Mouse (Mus musculus) urinary bladder, adult 18-20 months (tissue): ENCODE measurements around the gene Olfr1389.
"Not testable (repeated sequence)": the region's sequence is repeated elsewhere in the genome, so short reads cannot be mapped to it uniquely, and the experiment has no call there.

Source experiments
- DNase-seq, 2 experiments: peaks; one replicate each; pipeline ENCODE4 v3.0.0; 2022; ENCODE audit warnings: low spot score in 2 of 2, mixed read lengths in 2 of 2

Gene Olfr1389

DNA sequence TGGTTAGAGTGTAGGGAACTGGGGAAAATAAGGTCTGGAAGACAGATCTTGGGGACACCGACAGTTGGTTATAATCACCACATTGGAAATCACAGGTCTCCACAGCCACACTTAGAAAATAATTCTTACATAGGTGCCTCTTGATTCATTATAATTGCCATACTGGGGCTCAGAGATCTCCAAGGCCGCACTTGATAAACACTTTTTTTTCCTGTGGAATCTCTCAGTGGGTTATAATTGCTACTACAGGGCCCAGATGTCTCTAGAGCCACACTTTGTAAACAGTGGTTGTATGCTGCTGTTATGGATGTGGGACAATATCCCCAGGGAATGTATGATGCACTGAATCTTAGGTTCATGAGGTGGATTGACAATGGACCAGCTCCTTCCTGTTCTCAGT lies at the start of gene Olfr1389:
TSS of gene Olfr1389 (plus strand) at position 301 of the 400 bp plus-strand sequence.
- DNase-seq: no peak

DNA sequence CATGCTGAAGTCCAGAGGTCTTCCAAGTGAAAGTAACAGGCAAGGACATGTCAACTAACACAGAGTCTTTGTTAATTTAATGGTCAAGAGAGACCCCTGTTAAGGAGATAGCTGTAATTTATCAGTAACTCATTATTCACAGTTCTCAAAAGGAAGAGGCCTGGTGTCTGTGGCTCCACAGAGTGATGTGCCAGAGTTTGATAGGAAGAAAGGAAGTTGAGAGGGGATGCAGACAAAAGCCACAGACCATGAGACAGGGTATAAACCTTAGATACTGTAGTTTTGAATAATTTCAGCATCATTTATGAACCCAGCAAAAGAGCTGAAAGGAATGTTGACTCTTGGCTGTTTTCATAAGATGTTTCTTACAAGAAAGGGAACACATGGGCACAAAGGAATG lies 39.7 kb upstream of the Olfr1389 start:
- DNase-seq: no peak

- not testable (repeated sequence) for DNase-seq
These were observed 36.7 kb upstream of the Olfr1389 start for GRCm38 (mm10) chr11:49386118-49386517.

DNA sequence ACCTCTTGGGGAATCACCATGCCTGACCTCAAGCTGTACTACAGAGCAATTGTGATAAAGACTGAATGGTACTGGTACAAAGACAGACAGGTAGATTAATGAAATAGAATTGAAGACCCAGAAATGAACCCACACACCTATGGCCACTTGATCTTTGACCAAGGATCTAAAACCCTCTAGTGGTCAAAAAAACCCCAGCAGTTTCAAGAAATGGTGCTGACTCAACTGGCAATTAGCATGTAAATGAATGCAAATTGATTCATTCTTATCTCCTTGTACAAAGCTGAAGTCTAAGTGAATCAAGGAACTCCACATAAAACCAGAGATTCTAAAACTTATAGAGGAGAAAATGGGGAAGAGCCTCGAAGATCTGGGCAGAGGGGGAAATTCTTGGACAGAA lies 30.2 kb upstream of the Olfr1389 start:
- not testable (repeated sequence) for DNase-seq

DNA sequence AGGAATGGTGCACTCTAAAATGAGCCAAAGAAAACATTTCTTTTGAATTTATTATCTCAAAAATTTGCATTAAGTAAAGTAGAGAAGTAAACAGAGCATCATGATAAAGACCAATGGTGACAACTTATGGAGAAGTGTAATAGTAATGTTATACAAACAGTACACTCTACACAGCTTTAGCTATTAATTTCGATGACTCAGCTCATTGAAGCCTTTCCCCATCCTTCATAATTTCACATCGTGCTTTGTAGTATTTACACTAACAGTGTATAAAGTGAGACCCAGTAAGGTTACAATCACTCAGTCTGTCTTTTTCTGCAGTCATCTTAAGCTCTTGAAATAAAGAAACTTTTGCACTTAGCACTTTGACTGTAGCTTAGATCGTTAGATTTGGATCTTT lies 16.1 kb upstream of the Olfr1389 start:
- DNase-seq: no peak

GRCm38 (mm10) chr11:49410540-49410939 lies 12.3 kb upstream of the Olfr1389 start:
- no peak for DNase-seq

DNA sequence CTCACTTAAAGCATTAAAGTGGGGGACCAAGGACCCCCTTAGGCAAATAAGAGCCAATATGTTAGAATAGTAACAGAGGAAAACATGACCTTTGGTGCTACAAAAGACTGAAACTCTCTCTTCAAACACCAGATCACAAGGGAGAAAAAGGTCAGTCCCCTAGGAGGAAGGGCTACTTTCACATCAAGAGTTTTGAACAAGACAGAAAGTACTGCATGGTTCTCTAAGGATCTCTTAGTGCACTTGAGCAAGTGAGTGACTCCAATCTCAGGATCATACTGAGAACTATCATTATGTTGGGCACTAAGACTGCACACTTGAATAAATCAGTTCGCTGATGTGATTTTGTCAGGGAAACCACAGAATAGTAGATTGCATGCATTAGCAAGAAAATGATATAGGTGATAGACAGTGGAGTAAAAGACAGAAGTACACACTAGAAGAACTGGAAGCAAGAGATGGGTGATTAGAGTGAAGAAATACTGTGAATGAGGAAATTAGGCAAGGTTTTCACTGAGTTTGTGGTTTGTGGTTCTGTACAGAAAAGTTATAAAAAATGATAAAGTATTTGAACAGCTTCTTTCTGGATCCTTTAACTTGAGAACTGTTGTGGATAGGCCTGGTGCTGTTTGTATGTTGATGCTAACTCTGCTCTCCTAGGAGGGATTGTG lies 2.5 kb downstream of the Olfr1389 start:
- DNase-seq: no peak

DNA sequence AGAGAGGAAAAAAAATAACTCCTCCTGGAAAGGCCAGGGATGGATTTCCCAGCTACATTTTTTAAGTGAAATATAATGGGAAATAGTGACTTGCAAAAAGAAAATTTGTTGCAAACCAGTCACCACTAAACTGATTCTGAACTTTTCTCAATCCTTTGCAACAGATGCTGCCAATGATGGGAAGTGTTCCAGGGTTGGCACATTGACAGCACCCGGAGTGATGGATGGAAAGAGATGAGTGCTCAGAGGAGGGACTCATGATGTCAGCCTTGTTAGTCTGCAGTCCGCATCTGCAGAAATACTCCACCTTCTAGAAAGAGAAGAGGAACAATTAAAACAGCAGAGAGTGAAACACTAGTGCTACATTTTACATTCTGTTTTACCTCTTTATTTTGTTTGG lies 6.8 kb downstream of the Olfr1389 start:
- DNase-seq: no peak

DNA sequence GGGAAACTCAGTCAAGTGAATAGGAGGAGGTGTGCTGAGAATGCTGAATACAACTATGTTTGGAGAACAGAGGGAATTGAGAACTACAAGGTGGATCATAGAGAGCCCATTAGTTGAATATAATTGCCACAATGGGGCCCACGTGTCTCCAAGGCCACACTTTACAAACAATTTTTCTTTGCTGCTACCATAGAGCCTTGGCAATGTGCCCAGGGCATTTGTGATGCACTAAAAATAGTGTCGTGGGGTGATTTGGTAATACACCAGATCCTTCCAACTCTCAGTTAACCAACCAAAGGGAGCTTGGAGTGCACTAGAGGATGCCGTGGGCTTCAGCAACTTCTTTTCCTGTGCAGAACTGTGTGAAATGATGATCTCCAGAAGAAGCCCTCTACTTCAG lies 13.5 kb downstream of the Olfr1389 start, which contains the start of gene Olfr1388:
TSS of gene Olfr1388 (plus strand) at position 214 of the 400 bp plus-strand sequence.
- no peak for DNase-seq

- DNase-seq: no peak
These were observed 32.2 kb downstream of the Olfr1389 start, which contains the start of gene Olfr1387 for GRCm38 (mm10) chr11:49455043-49455442. Olfr1387 (plus strand) TSS chr11:49455343.

- DNase-seq: not testable (repeated sequence)
These were observed 41.9 kb downstream of the Olfr1389 start, which contains the start of gene Olfr1386 for GRCm38 (mm10) chr11:49464746-49465145. Olfr1386 (plus strand) TSS chr11:49465046.
